Mouse (Mus musculus) myocyte (in vitro differentiated cells): ENCODE measurements around the gene Hebp1.
A peak's percentile ranks its signal among the peaks of the same experiment; 100 is the strongest.

Source experiments
- CEBPB ChIP-seq: IDR thresholded peaks from 2 replicates; pipeline ENCODE4 v1.6.1; 2011; ENCODE audit warnings: mild to moderate bottlenecking, moderate library complexity; ENCODE audit not compliant: poor library complexity, insufficient read depth, severe bottlenecking
- E2F4 ChIP-seq: IDR thresholded peaks from one replicate; pipeline ENCODE4 v1.6.1; 2011; ENCODE audit warnings: mild to moderate bottlenecking, control low read depth, moderate library complexity; ENCODE audit not compliant: insufficient read depth
- MAX ChIP-seq: IDR thresholded peaks from one replicate; pipeline ENCODE4 v1.6.1; 2011; ENCODE audit warnings: low read depth, mild to moderate bottlenecking, control low read depth
- MYOD1 ChIP-seq, 3 experiments: IDR thresholded peaks; one replicate each; pipeline ENCODE4 v1.6.1; 2011; ENCODE audit warnings: control low read depth in 2 of 3, low read depth in 2 of 3, mild to moderate bottlenecking in 2 of 3, moderate library complexity in 1 of 3; ENCODE audit not compliant: insufficient read length in 2 of 3, control insufficient read depth in 1 of 3
- MYOG ChIP-seq, 3 experiments: IDR thresholded peaks; one replicate each; pipeline ENCODE4 v1.6.1; 2011; ENCODE audit warnings: control low read depth in 2 of 3, low read depth in 2 of 3, mild to moderate bottlenecking in 2 of 3; ENCODE audit not compliant: insufficient read length in 2 of 3, control insufficient read depth in 1 of 3, insufficient read depth in 1 of 3
- POLR2A ChIP-seq: IDR thresholded peaks from one replicate; pipeline ENCODE4 v1.6.1; 2011; ENCODE audit warnings: low read depth, mild to moderate bottlenecking, control low read depth, moderate library complexity; ENCODE audit not compliant: insufficient read length
- POLR2AphosphoS2 ChIP-seq: IDR thresholded peaks from one replicate; pipeline ENCODE4 v1.6.1; 2011; ENCODE audit warnings: low read depth, control low read depth; ENCODE audit not compliant: insufficient read length
- REST ChIP-seq: IDR thresholded peaks from one replicate; pipeline ENCODE4 v1.6.1; 2011; ENCODE audit warnings: mild to moderate bottlenecking, control low read depth, moderate library complexity; ENCODE audit not compliant: insufficient read depth, insufficient read length
- SRF ChIP-seq: IDR thresholded peaks from one replicate; pipeline ENCODE4 v1.6.1; 2011; ENCODE audit warnings: low read depth; ENCODE audit not compliant: control insufficient read depth, insufficient read length
- TCF12 ChIP-seq: IDR thresholded peaks from one replicate; pipeline ENCODE4 v1.6.1; 2011; ENCODE audit warnings: mild to moderate bottlenecking, control low read depth; ENCODE audit not compliant: poor library complexity, insufficient read depth, severe bottlenecking
- USF1 ChIP-seq: IDR thresholded peaks from one replicate; pipeline ENCODE4 v1.6.1; 2011; ENCODE audit warnings: low read depth, mild to moderate bottlenecking, control low read depth, moderate library complexity

DNA sequence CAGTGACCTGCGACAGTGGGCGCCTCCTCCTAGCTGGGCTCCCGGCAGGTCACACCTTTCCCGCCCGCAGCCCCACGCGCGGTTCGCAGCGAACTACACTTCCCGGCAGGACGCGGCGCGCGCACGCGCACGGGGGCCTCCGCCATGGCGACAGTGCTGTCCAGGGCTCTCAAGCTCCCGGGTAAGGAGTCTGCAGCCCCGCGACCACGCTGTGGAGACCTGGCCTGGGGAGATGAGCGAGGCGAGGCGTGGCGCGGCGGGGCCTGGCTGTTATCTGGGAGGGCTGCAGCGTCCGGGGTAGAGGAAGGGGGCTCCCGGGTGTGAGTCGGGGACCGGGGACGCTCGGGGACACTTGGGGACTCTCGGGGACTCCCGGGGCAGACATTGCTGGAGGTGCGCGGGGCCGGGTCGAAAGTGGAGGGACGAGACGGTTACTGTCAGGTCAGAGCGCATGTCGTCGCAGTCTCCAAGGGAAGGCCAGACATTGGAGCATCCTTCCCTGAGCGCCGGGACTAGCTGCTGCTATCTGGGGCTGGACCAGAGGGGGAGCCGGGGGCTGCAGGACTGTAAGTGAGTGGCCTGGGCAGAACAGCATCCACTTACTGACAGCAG is at the start of gene Hebp1, which contains the start of gene Fam234b:
- peak; percentile 54 for TF ChIP-seq POLR2A
- TF ChIP-seq MYOG (IDR thresholded peaks at IDR 0.05; ENCODE audit: control insufficient read depth in 1 of 3, insufficient read depth in 1 of 3, insufficient read length in 2 of 3, low read depth in 2 of 3): no peak
- TF ChIP-seq USF1: no peak
- no peak for TF ChIP-seq CEBPB
- TF ChIP-seq TCF12: no peak
- peak; percentile 37 for TF ChIP-seq POLR2AphosphoS2
- TF ChIP-seq MYOD1 (IDR thresholded peaks at IDR 0.05; ENCODE audit: control insufficient read depth in 1 of 3, insufficient read length in 2 of 3, low read depth in 2 of 3): no peak
- no peak for TF ChIP-seq MAX
- TF ChIP-seq E2F4: no peak
- TF ChIP-seq REST: no peak
- TF ChIP-seq SRF: no peak
